Mouse (Mus musculus): ENCODE results near the gene Gorasp1. TPM values are rescaled to one million over a fixed set of nuclear protein-coding genes. Genes with fewer than 3 reads are reported as not detected.

Gene Gorasp1
- total RNA-seq, 4 experiments from 2014 or later: 32.8 to 40.9 (median 36.8) TPM

- DNase-seq (ENCODE audit: low spot score in 2 of 2): no peak
Observed at GRCm38 (mm10) chr9:119932358-119932757, 5.0 kb downstream of the Gorasp1 start.

DNA sequence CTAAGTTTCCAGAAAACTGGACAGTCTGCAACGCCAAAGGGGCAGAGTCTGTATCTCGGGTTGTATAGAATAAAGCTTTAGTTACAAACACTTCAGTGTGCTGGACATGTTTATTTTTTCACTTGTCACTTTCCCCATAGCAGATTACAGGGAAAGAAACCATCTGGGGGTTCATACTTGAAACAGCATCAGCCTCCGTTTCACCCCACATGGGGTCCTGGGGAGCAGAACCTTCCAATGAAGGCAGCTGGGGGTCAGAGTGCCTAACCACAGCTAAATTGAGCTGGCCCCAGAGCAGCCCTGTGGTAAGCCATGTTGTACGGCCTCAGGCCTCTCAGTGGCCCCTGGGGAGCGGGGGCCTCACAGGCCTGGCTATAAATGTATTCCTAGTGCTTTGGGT is 10.9 kb downstream of the Gorasp1 start:
- DNase-seq (ENCODE audit: low spot score in 2 of 2): no peak

DNA sequence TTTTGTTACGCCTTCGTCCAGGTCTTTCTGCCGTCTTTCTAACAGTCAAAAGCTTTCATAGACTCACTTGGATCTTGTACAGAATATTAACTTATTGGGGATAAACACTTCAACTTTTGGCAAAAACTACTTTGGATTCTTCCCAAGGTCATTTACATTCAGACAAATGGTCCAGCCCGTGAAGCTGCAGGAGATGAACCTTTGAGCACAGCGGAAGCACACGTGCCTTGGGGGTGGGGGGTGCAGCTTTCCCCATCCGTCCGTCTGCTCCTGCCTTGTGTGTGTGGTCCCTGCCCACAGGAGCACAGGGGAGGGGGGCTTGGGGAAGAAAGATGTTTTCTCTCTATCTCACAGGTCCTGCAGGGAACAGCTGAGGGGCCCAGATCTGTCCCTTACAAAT is 11.6 kb downstream of the Gorasp1 start:
- no peak for DNase-seq (ENCODE audit: low spot score in 2 of 2)

DNA sequence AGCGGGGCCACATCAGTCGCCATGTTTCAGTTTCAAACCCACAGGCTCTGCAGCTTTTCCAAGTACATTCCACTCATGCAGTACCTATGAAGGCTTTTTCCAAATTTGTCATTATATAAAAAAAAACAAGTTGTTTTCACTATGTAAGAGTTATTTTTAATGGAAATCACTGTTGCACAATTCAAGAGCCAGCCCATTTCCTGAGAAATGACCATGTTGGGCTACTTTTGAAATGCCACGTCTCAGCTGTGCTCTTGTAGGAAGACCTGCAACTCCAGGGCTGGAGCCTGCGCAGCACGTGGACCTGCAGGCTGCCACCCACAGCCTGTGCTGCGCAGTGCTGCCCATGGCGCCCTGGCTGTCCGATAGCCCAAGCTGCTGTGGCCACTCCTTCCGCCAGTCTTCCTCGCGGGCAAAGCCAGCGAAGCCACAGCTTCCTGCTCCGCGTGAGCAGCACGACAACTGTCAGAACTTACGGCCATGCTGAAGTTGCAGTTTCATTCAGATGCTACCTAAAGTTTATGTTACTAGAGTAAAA is 12.2 kb downstream of the Gorasp1 start:
- no peak for DNase-seq (ENCODE audit: low spot score in 2 of 2)

DNA sequence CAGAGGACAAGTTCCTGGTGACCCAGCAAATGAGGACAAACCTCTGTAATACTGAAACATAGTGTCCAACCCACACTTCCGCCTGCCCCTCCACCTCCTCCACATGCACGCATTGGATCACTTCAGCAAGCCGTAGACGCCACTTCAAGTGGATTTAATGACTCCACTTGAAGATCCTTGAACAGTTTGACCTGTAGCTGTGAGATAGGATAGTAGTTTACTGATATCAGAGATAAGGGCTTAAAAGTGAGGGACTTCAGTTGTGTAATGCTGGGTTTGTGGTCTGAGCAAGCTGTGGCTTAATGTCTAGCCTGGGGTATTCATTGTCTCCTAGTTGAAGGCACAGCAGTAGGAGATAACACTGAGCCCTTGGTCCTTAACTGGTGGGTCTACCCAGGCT is 13.9 kb downstream of the Gorasp1 start:
- no peak for DNase-seq (ENCODE audit: low spot score in 2 of 2)

DNA sequence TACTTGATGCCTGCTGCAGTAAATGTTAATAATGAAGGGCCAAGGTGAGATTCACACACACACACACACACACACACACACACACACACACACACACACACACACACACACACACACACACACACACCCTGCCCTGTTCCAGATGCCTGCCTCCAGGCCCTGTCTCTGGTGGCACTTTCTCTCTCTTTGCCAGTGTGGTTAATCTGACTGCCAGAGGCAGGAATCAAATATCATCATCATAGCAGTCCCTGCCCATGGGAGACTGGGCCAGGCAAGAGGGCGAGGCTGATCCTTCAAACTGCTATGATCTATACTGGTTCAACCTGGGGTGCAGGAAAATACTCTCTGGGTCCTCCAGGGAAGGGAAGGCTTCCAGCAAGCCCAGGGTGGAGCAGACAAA is 17.5 kb downstream of the Gorasp1 start:
- DNase-seq (ENCODE audit: low spot score in 2 of 2): no peak

DNA sequence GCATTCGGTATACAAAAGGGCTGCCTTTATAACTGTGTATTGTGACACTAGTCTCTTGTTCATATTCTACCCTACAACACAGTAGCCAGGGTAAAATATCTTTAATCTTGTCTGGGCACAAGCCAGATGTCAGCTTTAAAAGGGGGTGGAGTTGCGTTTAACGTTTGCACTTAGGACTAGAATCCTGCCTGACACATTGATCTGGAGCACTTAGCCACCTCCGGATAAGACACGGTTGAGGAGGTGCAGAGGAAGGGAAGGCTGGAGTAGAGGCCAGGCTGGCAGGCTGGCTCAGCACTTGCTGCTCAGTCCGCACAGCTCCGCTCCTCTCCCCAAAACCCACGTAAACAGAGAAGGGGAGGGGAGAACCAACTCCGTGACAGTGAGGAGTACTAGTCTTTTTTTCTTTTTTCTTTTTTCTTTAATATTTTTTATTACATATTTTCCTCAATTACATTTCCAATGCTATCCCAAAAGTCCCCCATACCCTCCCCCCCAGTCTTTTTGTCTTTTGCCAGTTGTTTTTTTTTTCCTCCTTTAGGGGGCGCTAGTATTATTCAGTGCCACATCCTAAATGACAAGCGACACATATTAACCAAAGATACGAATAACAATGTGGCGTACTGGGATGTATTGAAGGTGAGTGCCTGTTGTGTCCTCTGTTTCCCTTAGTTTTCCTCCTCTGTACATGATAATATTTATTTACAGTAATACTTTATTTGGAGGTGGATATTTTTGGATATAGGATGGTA is 24.1 kb downstream of the Gorasp1 start:
- no peak for DNase-seq (ENCODE audit: low spot score in 2 of 2)

DNA sequence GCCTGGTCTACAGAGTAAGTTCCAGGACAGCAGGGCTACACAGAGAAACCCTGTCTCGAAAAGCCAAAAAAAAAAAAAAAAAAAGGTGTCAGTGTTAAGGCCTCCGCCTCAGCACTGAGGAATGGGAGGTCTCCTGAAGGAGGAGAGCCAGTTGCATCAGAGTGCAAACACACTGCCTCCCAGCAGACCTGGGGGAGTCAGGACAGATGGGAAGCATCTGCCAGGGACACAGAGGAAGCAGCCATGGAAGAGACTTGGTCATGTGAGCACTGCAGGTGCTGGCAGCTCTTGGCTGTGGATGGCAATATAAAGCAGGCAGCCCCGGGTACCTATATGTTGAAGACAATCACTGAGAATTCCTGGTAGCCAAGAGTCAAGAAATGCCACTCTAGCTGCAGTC is 27.4 kb downstream of the Gorasp1 start:
- peak in 1 of 2 experiments; percentile 56 for DNase-seq (ENCODE audit: low spot score in 2 of 2)

DNA sequence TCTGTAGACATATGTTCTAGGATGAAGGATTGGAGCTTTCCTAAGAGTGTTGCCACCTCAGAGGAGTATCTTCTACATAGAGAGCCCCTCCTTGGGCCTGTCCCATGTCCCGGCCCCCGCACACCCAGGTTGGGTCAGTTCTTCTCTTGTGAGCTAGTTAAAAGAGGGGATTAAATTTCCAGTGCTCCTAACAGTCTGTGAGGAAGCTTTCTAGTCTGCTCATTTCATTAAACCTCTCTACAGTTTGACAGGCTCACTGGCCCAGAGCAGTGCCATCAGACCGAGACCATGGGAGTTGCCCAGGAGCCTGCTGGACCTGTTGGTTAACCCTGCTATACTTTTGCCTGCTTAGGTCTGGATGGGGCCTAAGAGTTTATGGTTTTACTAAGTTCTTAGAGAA is 28.7 kb downstream of the Gorasp1 start:
- no peak for DNase-seq (ENCODE audit: low spot score in 2 of 2)

GRCm38 (mm10) chr9:119902410-119903151 is 34.8 kb downstream of the Gorasp1 start:
- DNase-seq (ENCODE audit: low spot score in 2 of 2): no peak

DNA sequence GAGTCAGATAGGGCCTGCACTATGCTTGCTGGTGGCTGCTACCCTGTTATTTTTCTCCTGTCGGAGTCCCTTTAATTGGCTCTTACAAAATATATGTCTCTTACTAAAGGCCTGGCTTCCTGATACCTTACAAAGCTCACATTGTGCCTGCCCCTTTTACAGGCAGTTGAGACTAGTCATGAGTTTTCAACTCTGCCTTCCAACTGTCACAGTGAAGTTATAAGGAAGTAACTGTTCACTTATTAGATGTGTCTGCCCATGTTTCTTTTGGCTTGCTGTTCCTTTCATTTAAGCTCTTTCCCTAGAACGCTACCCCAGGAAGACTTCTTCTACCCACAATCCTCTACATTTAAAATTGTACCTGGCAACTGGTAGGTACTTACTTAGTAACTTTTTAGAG is 37.9 kb downstream of the Gorasp1 start:
- DNase-seq (ENCODE audit: low spot score in 2 of 2): no peak

- DNase-seq (ENCODE audit: low spot score in 2 of 2): no peak
Observed at GRCm38 (mm10) chr9:119895040-119895721, 42.2 kb downstream of the Gorasp1 start.

DNA sequence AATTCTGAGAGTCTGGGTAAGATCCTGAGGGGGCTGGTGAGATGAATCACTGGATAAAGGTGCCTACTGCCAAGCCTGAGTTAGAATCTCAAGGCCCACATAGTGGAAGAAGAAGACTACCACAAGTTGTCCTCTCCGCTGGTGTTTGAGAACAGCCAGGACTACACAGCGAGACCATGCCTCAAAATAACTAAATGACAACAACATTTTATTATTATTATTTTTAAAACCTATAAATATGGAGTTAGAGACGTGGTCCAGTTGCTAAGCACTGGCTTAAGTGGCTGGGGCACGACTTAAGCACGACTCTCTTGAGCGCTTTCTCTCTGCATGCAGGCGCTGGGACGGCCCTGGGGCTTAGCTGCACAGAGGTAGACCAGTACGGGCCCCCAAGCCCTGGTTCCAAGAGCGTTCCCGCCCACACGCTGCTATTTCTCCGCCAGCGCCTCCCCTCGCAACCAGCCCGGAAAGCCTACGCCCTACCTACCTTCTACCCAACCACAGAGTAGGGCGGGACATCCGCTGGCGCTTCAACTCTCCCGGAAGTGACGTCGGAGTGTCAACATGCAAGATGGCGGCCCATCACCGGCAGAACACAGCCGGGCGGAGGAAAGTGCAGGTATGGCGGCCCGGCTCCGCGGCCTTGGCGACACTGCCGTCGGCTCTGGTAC is 42.9 kb downstream of the Gorasp1 start, which contains the start of gene Wdr48:
Gene Wdr48 (plus strand): TSS at position 540 of the 671 bp plus-strand sequence.
- DNase-seq (ENCODE audit: low spot score in 2 of 2): peak; percentile 90 to 97

DNA sequence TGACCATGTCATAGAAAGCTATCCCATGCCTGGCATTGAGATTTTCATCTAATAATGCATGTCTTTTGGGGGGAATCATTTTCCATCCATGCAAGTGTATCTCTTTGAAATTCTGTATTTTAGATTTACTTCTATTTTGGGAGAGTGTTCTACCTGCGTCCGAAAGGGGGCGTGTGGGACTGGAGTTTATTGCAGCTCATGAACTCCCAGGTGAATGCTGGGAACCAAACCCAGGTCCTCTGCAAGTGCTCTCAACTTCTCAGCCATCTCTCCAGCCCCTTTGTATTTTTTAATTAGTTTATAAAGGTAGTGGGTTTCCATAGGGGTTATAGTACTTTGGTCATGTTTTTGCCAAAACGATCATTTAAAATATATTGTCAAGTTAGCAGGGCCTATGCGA is 43.5 kb downstream of the Gorasp1 start:
- DNase-seq (ENCODE audit: low spot score in 2 of 2): no peak

DNA sequence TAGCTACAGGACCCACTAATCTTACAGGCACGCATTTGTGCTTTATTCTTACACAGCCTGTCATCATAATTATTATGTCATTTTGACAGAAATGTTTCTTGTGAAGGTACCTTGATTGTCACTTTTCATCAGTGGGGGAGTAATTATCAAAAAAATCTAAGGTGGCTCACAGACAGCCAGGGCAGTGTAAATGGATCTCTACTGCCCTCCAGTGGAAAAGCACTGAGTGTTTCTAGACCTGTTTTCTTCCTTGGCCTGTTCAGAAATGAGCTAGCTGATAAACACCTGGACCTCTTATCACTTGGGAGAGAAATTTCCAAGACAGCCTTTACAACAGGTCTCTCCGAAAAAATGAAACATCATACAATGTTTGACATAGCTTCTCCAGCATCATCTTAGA is 46.7 kb downstream of the Gorasp1 start:
- peak in 1 of 2 experiments; percentile 7 for DNase-seq (ENCODE audit: low spot score in 2 of 2)

- peak in 1 of 2 experiments; percentile 3 for DNase-seq (ENCODE audit: low spot score in 2 of 2)
Observed at GRCm38 (mm10) chr9:119889446-119889845, 47.9 kb downstream of the Gorasp1 start.

GRCm38 (mm10) chr9:119888843-119889246 is 48.5 kb downstream of the Gorasp1 start:
- peak in 1 of 2 experiments; percentile 3 for DNase-seq (ENCODE audit: low spot score in 2 of 2)

- peak in 1 of 2 experiments; percentile 8 for DNase-seq (ENCODE audit: low spot score in 2 of 2)
Observed at GRCm38 (mm10) chr9:119887144-119887901, 50.0 kb downstream of the Gorasp1 start.

Measured in left cerebral cortex, adult 8-10 months (tissue).